Mouse (Mus musculus): ENCODE data around the gene Pgls. TPM values are rescaled to one million over a fixed set of nuclear protein-coding genes. Genes with fewer than 3 reads are reported as not detected.

Pgls gene
- polyA plus RNA-seq, 1 experiment, result 128 TPM

GRCm38 (mm10) chr8:71558958-71559690 is 32.9 kb upstream of the Pgls start:
- DNase-seq (ENCODE audit: low read depth), result peak; percentile 60
- no peak for TF ChIP-seq POLR2A (IDR thresholded peaks at IDR 0.05; ENCODE audit: borderline replicate concordance, extremely low read depth, insufficient read depth, insufficient read length, poor library complexity, severe bottlenecking)
- TF ChIP-seq CTCF (IDR thresholded peaks at IDR 0.05; ENCODE audit: borderline replicate concordance, extremely low read depth, insufficient read depth, insufficient read length), result no peak

- no peak for DNase-seq (ENCODE audit: low read depth)
- TF ChIP-seq POLR2A (IDR thresholded peaks at IDR 0.05; ENCODE audit: borderline replicate concordance, extremely low read depth, insufficient read depth, insufficient read length, poor library complexity, severe bottlenecking), result no peak
- no peak for TF ChIP-seq CTCF (IDR thresholded peaks at IDR 0.05; ENCODE audit: borderline replicate concordance, extremely low read depth, insufficient read depth, insufficient read length)
Observed at GRCm38 (mm10) chr8:71560071-71560470, 31.9 kb upstream of the Pgls start.

GRCm38 (mm10) chr8:71560765-71561164 is 31.2 kb upstream of the Pgls start:
- DNase-seq (ENCODE audit: low read depth), result no peak
- TF ChIP-seq CTCF (IDR thresholded peaks at IDR 0.05; ENCODE audit: borderline replicate concordance, extremely low read depth, insufficient read depth, insufficient read length) (no peak), POLR2A (IDR thresholded peaks at IDR 0.05; ENCODE audit: borderline replicate concordance, extremely low read depth, insufficient read depth, insufficient read length, poor library complexity, severe bottlenecking) (no peak)

- DNase-seq (ENCODE audit: low read depth), result peak; percentile 91
- no peak for TF ChIP-seq POLR2A (IDR thresholded peaks at IDR 0.05; ENCODE audit: borderline replicate concordance, extremely low read depth, insufficient read depth, insufficient read length, poor library complexity, severe bottlenecking)
- TF ChIP-seq CTCF (IDR thresholded peaks at IDR 0.05; ENCODE audit: borderline replicate concordance, extremely low read depth, insufficient read depth, insufficient read length), result peak; percentile 97
Observed at GRCm38 (mm10) chr8:71561401-71561800, 30.6 kb upstream of the Pgls start.

GRCm38 (mm10) chr8:71562751-71563150 is 29.2 kb upstream of the Pgls start:
- DNase-seq (ENCODE audit: low read depth), result peak; percentile 58
- TF ChIP-seq CTCF (IDR thresholded peaks at IDR 0.05; ENCODE audit: borderline replicate concordance, extremely low read depth, insufficient read depth, insufficient read length) (peak; percentile 74), POLR2A (IDR thresholded peaks at IDR 0.05; ENCODE audit: borderline replicate concordance, extremely low read depth, insufficient read depth, insufficient read length, poor library complexity, severe bottlenecking) (no peak)

GRCm38 (mm10) chr8:71563992-71564391 is 28.0 kb upstream of the Pgls start:
- no peak for DNase-seq (ENCODE audit: low read depth)
- TF ChIP-seq CTCF (IDR thresholded peaks at IDR 0.05; ENCODE audit: borderline replicate concordance, extremely low read depth, insufficient read depth, insufficient read length) (peak; percentile 22; the same call in 1 of the 2 replicates), POLR2A (IDR thresholded peaks at IDR 0.05; ENCODE audit: borderline replicate concordance, extremely low read depth, insufficient read depth, insufficient read length, poor library complexity, severe bottlenecking) (no peak)

- no peak for TF ChIP-seq CTCF (IDR thresholded peaks at IDR 0.05; ENCODE audit: borderline replicate concordance, extremely low read depth, insufficient read depth, insufficient read length)
- TF ChIP-seq POLR2A (IDR thresholded peaks at IDR 0.05; ENCODE audit: borderline replicate concordance, extremely low read depth, insufficient read depth, insufficient read length, poor library complexity, severe bottlenecking), result no peak
Observed at GRCm38 (mm10) chr8:71566501-71566900, 25.5 kb upstream of the Pgls start, which contains the start of gene Nxnl1. Gene Nxnl1, minus strand, starts transcription at chr8:71566601.

GRCm38 (mm10) chr8:71567587-71567986 is 24.4 kb upstream of the Pgls start:
- TF ChIP-seq CTCF (IDR thresholded peaks at IDR 0.05; ENCODE audit: borderline replicate concordance, extremely low read depth, insufficient read depth, insufficient read length) (no peak), POLR2A (IDR thresholded peaks at IDR 0.05; ENCODE audit: borderline replicate concordance, extremely low read depth, insufficient read depth, insufficient read length, poor library complexity, severe bottlenecking) (no peak)
- DNase-seq (ENCODE audit: low read depth), result no peak

More at GRCm38 (mm10) chr8:71566501-71566900, 25.5 kb upstream of the Pgls start, which contains the start of gene Nxnl1:
- DNase-seq (ENCODE audit: low read depth), result no peak

- peak; percentile 88 for DNase-seq (ENCODE audit: low read depth)
- TF ChIP-seq POLR2A (IDR thresholded peaks at IDR 0.05; ENCODE audit: borderline replicate concordance, extremely low read depth, insufficient read depth, insufficient read length, poor library complexity, severe bottlenecking) (no peak), CTCF (IDR thresholded peaks at IDR 0.05; ENCODE audit: borderline replicate concordance, extremely low read depth, insufficient read depth, insufficient read length) (no peak)
Observed at GRCm38 (mm10) chr8:71568387-71568937, 23.5 kb upstream of the Pgls start, which contains the start of gene Slc27a1. Gene Slc27a1, plus strand, starts transcription at chr8:71568882.

- no peak for DNase-seq (ENCODE audit: low read depth)
- no peak for TF ChIP-seq CTCF (IDR thresholded peaks at IDR 0.05; ENCODE audit: borderline replicate concordance, extremely low read depth, insufficient read depth, insufficient read length)
- no peak for TF ChIP-seq POLR2A (IDR thresholded peaks at IDR 0.05; ENCODE audit: borderline replicate concordance, extremely low read depth, insufficient read depth, insufficient read length, poor library complexity, severe bottlenecking)
Observed at GRCm38 (mm10) chr8:71568941-71569340, 23.0 kb upstream of the Pgls start.

GRCm38 (mm10) chr8:71569366-71570290 is 22.3 kb upstream of the Pgls start:
- TF ChIP-seq POLR2A (IDR thresholded peaks at IDR 0.05; ENCODE audit: borderline replicate concordance, extremely low read depth, insufficient read depth, insufficient read length, poor library complexity, severe bottlenecking), result no peak
- TF ChIP-seq CTCF (IDR thresholded peaks at IDR 0.05; ENCODE audit: borderline replicate concordance, extremely low read depth, insufficient read depth, insufficient read length), result no peak
- peak; percentile 97 for DNase-seq (ENCODE audit: low read depth)
